Mouse (Mus musculus) lung, postnatal 0 days (tissue): ENCODE results near the gene Gm49333. TPM values are rescaled to one million over a fixed set of nuclear protein-coding genes. Genes with fewer than 3 reads are reported as not detected.

Experiments
- ATAC-seq: fragments of 200-750 bp; cut with Nextera tagmentation; 2 replicates; pipeline ENCODE4 v1.8.0; 2017; ENCODE audit warnings: moderate library complexity
- DNase-seq: peaks from one replicate; pipeline ENCODE4 v3.0.0-alpha.2; 2016; ENCODE audit warnings: low spot score
- H3K27ac ChIP-seq: fragments of 300-500 bp; sonication (generic); 2 replicates; pipeline ENCODE4 v1.5.1; 2014; ENCODE audit warnings: antibody characterized with exemption, mild to moderate bottlenecking, low read length, mixed read lengths
- H3K27me3 ChIP-seq: fragments of 300-500 bp; sonication (generic); replicated peaks from 2 replicates; pipeline ENCODE4 v1.6.1; 2014; ENCODE audit warnings: low read length, mixed read lengths; ENCODE audit not compliant: insufficient read depth
- H3K36me3 ChIP-seq: fragments of 300-500 bp; sonication (generic); 2 replicates; pipeline ENCODE4 v1.6.1; 2014; ENCODE audit warnings: low read length, mixed read lengths; ENCODE audit not compliant: insufficient read depth
- H3K4me1 ChIP-seq: fragments of 300-500 bp; sonication (generic); 2 replicates; pipeline ENCODE4 v1.6.1; 2014; ENCODE audit warnings: antibody characterized with exemption, low read depth, low read length, mixed read lengths; ENCODE audit not compliant: insufficient read depth
- H3K4me2 ChIP-seq: fragments of 300-500 bp; sonication (generic); replicated peaks from 2 replicates; pipeline ENCODE4 v1.6.1; 2014; ENCODE audit warnings: low read depth, mild to moderate bottlenecking, low read length, moderate library complexity, mixed read lengths
- H3K4me3 ChIP-seq: fragments of 300-500 bp; sonication (generic); 2 replicates; pipeline ENCODE4 v1.5.1; 2014; ENCODE audit warnings: low read depth, low read length
- H3K9ac ChIP-seq: fragments of 300-500 bp; sonication (generic); replicated peaks from 2 replicates; pipeline ENCODE4 v1.6.1; 2014; ENCODE audit warnings: low read depth, mild to moderate bottlenecking
- H3K9me3 ChIP-seq: fragments of 300-500 bp; sonication (generic); 2 replicates; pipeline ENCODE4 v1.6.1; 2016; ENCODE audit warnings: low read length, mixed read lengths
- CTCF ChIP-seq: IDR thresholded peaks from 2 replicates; pipeline ENCODE4 v1.5.1; 2016; ENCODE audit warnings: antibody characterized with exemption, mild to moderate bottlenecking
- EP300 ChIP-seq: IDR thresholded peaks from 2 replicates; pipeline ENCODE4 v1.6.1; 2016; ENCODE audit warnings: antibody characterized with exemption, mild to moderate bottlenecking, control low read depth
- WGBS: fragments of 180-500 bp; shearing (Covaris S2); extraction: QIAGEN DNeasy Blood & Tissue Kit; methylation state at CpG from one replicate; pipeline ENCODE4 v1.1.7; 2014; 5-methylcytosine and 5-hydroxymethylcytosine counted together
- polyA plus RNA-seq: library from polyadenylated mRNA; unstranded; fragments of >200 nt; fragmentation: Nextera tagmentation; extraction: Ambion mirVana; gene quantifications from 2 replicates; pipeline ENCODE4 v1.2.1, GENCODE M21; 2015

The Gm49333 gene
- polyA plus RNA-seq, 1 experiment from 2014 or later = 0.08 TPM

- H3K9ac ChIP-seq = no peak overlapping the region
- H3K4me3 ChIP-seq = no peak overlapping the region
- DNase-seq (no peak), ATAC-seq (no peak)
- H3K4me1 ChIP-seq = peaks cover 9% of the 10 kb centered on the region
- H3K4me2 ChIP-seq = no peak overlapping the region
- no peak overlapping the region for H3K27ac ChIP-seq
- H3K9me3 ChIP-seq = no peaks in the 10 kb centered on the region
- 70% methylated on average over 3 of the region's 3 CpGs for WGBS
- no peaks in the 10 kb centered on the region for H3K27me3 ChIP-seq
- TF ChIP-seq CTCF (no peak), EP300 (no peak)
- no peaks in the 10 kb centered on the region for H3K36me3 ChIP-seq
Observed at GRCm38 (mm10) chr16:20670291-20670690, 58.9 kb downstream of the Gm49333 start.

- Histone ChIP-seq H3K9me3 (no peaks in the 10 kb centered on the region), H3K9ac (no peak overlapping the region), H3K4me1 (peaks cover 9% of the 10 kb centered on the region), H3K4me3 (no peak overlapping the region; the same call in 1 of the 2 replicates), H3K4me2 (no peak overlapping the region), H3K36me3 (no peaks in the 10 kb centered on the region), H3K27ac (peak overlapping the region; percentile 97; the same call in 1 of the 2 replicates), H3K27me3 (no peaks in the 10 kb centered on the region)
- ATAC-seq = no peak
- WGBS = 20% methylated on average over 6 of the region's 6 CpGs
- DNase-seq = no peak
- TF ChIP-seq CTCF (no peak), EP300 (no peak)
Observed at GRCm38 (mm10) chr16:20671886-20672285, 60.5 kb downstream of the Gm49333 start.

GRCm38 (mm10) chr16:20672500-20672902 is 61.1 kb downstream of the Gm49333 start:
- peak overlapping the region; percentile 97 for H3K27ac ChIP-seq
- TF ChIP-seq EP300 (0 out of 2 replicates have a peak, but pooled peaks have one; percentile 14), CTCF (no peak)
- peaks cover 10% of the 10 kb centered on the region for H3K4me1 ChIP-seq
- peak overlapping the region; percentile 77 for H3K4me2 ChIP-seq
- no peaks in the 10 kb centered on the region for H3K9me3 ChIP-seq
- peak overlapping the region; percentile 86 for H3K4me3 ChIP-seq
- peak overlapping the region; percentile 87 for H3K9ac ChIP-seq
- peak; percentile 94 for ATAC-seq
- peak; percentile 98 for DNase-seq
- no peaks in the 10 kb centered on the region for H3K36me3 ChIP-seq
- H3K27me3 ChIP-seq = no peaks in the 10 kb centered on the region
- 0% methylated on average over 31 of the region's 38 CpGs for WGBS

- H3K9ac ChIP-seq = peak overlapping the region; percentile 87
- H3K4me1 ChIP-seq = peaks cover 14% of the 10 kb centered on the region
- no peaks in the 10 kb centered on the region for H3K27me3 ChIP-seq
- peak overlapping the region; percentile 97 for H3K27ac ChIP-seq
- H3K4me2 ChIP-seq = peak overlapping the region; percentile 77
- H3K9me3 ChIP-seq = no peaks in the 10 kb centered on the region
- H3K4me3 ChIP-seq = peak overlapping the region; percentile 86
- DNase-seq (peak; percentile 85), ATAC-seq (peak; percentile 80)
- no peak for TF ChIP-seq EP300
- no peak for TF ChIP-seq CTCF
- 1% methylated on average over 30 of the region's 78 CpGs for WGBS
- H3K36me3 ChIP-seq = no peaks in the 10 kb centered on the region
Observed at GRCm38 (mm10) chr16:20672965-20673705, 61.7 kb downstream of the Gm49333 start.

- H3K36me3 ChIP-seq = peaks cover 3% of the 10 kb centered on the region
- ATAC-seq (no peak), DNase-seq (peak; percentile 47)
- H3K27ac ChIP-seq = peak overlapping the region; percentile 97
- H3K4me3 ChIP-seq = peak overlapping the region; percentile 86
- TF ChIP-seq CTCF (no peak), EP300 (no peak)
- 6% methylated on average over 14 of the region's 14 CpGs for WGBS
- no peaks in the 10 kb centered on the region for H3K27me3 ChIP-seq
- peaks cover 14% of the 10 kb centered on the region for H3K4me1 ChIP-seq
- peak overlapping the region; percentile 87 for H3K9ac ChIP-seq
- peak overlapping the region; percentile 77 for H3K4me2 ChIP-seq
- no peaks in the 10 kb centered on the region for H3K9me3 ChIP-seq
Observed at GRCm38 (mm10) chr16:20673706-20674303, 62.4 kb downstream of the Gm49333 start.

GRCm38 (mm10) chr16:20675213-20675612 is 63.8 kb downstream of the Gm49333 start:
- H3K36me3 ChIP-seq = peaks cover 16% of the 10 kb centered on the region
- no peak for ATAC-seq
- H3K9ac ChIP-seq = 0 out of 2 replicates have a peak overlapping the region, but pooled peaks have one; percentile 6
- H3K27me3 ChIP-seq = no peaks in the 10 kb centered on the region
- no peak for DNase-seq
- H3K4me2 ChIP-seq = no peak overlapping the region
- no peak overlapping the region for H3K27ac ChIP-seq
- no peaks in the 10 kb centered on the region for H3K9me3 ChIP-seq
- H3K4me3 ChIP-seq = no peak overlapping the region
- TF ChIP-seq CTCF (no peak), EP300 (no peak)
- 86% methylated on average over 6 of the region's 6 CpGs for WGBS
- H3K4me1 ChIP-seq = peaks cover 14% of the 10 kb centered on the region
